ENCODE assay signal across 10 mouse cellular contexts in genomic region chr10:106024648-106025047, GRCm38 (mm10).
"Had no signal": no experiment of that assay in that cellular context is flagged by ENCODE, and none has a peak within 500 bp of the region (broad histone marks: within the 10 kb centered on the region; RNA-seq: fewer than 3 reads in every experiment).

No protein-coding gene starts in this region.

- H3K36me3 ChIP-seq: limb, embryonic 12.5 days; neural tube, embryonic 13.5 days had no signal

- DNase-seq: kidney, adult 8-10 months; kidney, postnatal 25 days; right cerebral cortex, adult 18-20 months; right cerebral cortex, postnatal 25 days; thymus, postnatal 36 days had no signal

- H3K9me3 ChIP-seq: limb, embryonic 12.5 days; neural tube, embryonic 13.5 days had no signal

- H3K4me3 ChIP-seq: left cerebral cortex, adult 2 months; limb, embryonic 12.5 days; neural tube, embryonic 13.5 days had no signal

- H3K9ac ChIP-seq: limb, embryonic 12.5 days; liver, embryonic 14.5 days; neural tube, embryonic 13.5 days had no signal

- H3K27ac ChIP-seq: left cerebral cortex, adult 2 months; limb, embryonic 12.5 days; liver, embryonic 14.5 days; neural tube, embryonic 13.5 days had no signal

- ATAC-seq: intestine, postnatal 0 days had no signal

- H3K27me3 ChIP-seq: limb, embryonic 12.5 days; neural tube, embryonic 13.5 days had no signal

- H3K4me2 ChIP-seq: limb, embryonic 12.5 days; neural tube, embryonic 13.5 days had no signal
